Mouse (Mus musculus) urinary bladder, postnatal 36 days (tissue): ENCODE results near the gene Dirc2.

Experiments used
- DNase-seq, 2 experiments: peaks; one replicate each; pipeline ENCODE4 v3.0.0; 2022; ENCODE audit warnings: low spot score in 2 of 2, mixed read lengths in 1 of 2

Gene Dirc2

DNA sequence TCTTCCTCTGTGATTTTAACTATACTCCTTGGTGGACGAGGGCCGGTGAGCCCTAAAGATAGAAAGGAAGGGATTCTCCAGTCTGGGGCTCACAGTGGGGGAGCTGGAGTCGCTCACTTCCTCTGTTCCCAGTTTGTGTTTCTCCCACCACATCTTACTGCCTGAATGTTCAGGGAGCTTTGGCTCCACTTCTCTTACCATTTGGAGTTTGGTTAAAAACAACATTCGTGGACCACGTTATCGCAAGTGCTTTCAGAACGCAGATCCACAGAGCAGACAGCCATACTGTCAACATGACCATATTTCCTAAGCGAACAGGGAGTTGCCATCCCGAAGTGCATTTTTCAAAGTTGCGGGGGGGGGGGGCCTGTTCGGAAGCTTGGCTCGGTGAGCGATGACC is 84.1 kb downstream of the Dirc2 start:
- no peak for DNase-seq

GRCm38 (mm10) chr16:35681327-35682108 is 87.6 kb downstream of the Dirc2 start:
- no peak for DNase-seq

GRCm38 (mm10) chr16:35678476-35678875 is 90.7 kb downstream of the Dirc2 start:
- DNase-seq = no peak

DNA sequence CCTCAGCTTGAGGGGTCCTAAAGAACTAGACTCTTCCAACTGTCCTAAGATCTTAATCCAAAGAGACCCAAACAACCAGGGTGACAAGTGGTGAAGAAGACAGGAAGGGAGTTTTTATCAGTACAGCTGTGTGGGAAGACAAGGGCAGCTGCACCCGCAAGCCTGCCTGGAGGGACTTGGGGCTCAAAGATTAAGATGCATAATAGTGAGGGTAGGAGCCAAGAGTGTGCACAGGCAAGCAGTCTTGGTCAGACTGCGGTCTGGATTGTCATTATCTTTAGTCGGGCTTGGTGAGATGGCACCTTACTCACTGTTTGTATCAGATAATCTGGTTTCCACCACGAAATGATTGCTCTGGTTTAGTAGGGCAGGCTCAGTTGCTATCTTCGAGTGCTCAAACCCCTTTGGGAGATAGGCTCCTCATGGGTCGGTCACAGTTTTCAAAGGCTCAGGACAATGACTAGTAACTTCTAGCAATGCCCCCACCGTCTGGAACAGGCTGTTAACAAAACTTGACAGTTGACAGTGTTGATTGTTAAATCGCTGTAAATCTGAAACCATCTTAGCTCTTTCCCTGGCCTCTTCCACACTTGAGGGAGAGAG is 91.5 kb downstream of the Dirc2 start:
- DNase-seq = no peak

GRCm38 (mm10) chr16:35664847-35665246 is 104.3 kb downstream of the Dirc2 start:
- no peak for DNase-seq

DNA sequence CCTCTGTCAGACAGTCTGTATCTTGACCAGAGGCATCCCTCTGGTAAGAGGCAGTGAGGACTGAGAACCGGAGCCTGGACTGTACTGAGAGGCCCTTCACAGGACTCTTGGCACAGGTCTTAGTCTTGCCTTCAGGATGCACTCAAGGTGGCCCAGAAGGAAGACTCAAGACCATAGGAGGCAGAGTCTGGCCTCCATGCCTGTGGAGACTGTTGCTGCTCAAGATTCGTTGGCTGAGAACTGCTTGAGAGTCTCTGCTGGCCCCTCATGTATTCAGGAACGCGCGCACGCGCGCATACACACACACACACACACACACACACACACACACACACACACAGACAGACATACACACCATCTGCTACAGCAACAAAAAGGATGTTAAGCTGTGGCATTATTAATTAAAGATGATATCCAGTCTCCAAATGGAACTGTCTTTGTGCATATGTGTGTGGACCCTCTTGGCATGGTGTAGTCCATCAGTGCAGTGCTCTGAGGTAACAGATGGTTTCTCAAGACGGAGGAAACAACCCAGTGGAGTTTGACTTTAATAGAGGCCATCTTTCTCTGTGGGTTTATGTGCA is 105.2 kb downstream of the Dirc2 start:
- DNase-seq = no peak

- no peak for DNase-seq
Observed at GRCm38 (mm10) chr16:35660222-35660621, 108.9 kb downstream of the Dirc2 start.

DNA sequence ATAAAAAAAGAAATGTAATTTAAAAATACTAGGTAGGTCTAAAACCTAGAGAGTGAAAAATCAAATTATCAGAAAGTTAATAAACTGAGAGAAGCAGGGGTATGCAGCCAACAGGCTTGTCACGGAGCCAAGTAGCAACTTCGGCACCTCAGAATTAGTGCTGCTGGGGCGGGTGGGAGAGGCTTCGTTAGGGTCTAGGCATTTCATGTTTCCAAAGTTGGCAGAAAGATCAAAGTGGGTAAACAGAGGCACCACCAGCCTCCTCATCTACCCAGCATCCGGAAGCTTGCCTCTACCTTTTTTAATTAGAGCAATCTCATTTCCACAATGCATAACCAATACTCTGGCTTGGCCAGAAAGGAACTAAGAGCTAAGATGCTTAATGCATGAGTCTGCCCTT is 115.2 kb downstream of the Dirc2 start:
- DNase-seq = no peak

- no peak for DNase-seq
Observed at GRCm38 (mm10) chr16:35652706-35653105, 116.5 kb downstream of the Dirc2 start.

DNA sequence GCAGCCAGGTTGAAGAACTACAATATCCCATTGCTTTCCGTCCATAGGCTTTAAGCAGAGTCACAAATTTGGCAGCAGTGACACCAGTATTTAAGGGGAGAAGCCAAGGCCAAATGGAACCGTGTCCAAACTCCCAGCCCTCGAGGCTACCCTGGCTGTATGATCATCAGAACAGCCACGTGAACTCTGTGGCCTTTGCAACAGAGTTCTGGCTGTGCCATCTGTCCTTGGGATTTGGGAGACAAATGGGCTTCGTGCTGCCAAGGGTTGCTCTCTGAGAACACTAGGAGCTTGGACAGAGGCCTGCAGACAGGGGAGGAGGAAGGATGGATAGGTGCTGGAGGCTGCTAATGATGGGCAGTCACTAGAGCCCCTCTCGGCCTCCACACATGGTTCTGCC is 117.0 kb downstream of the Dirc2 start:
- peak in 1 of 2 experiments; percentile 27 for DNase-seq

- DNase-seq = no peak
Observed at GRCm38 (mm10) chr16:35648862-35649261, 120.3 kb downstream of the Dirc2 start.
